15 mouse cellular contexts compared by ENCODE assay signal in genomic region chr1:14490026-14490425, GRCm38 (mm10).
"Had no signal": no experiment of that assay in that cellular context is flagged by ENCODE, and none has a peak within 500 bp of the region (broad histone marks: within the 10 kb centered on the region; RNA-seq: fewer than 3 reads in every experiment).

No protein-coding gene starts in this region.

- H3K4me2 ChIP-seq: lung, embryonic 15.5 days; midbrain, embryonic 11.5 days; midbrain, embryonic 13.5 days; midbrain, embryonic 15.5 days; neural tube, embryonic 12.5 days had no signal

- H3K4me3 ChIP-seq: lung, embryonic 15.5 days; megakaryocyte, embryonic 14.5 days; midbrain, embryonic 13.5 days; midbrain, embryonic 15.5 days; neural tube, embryonic 12.5 days had no signal

- ATAC-seq: lung, postnatal 0 days; midbrain, embryonic 13.5 days; midbrain, embryonic 15.5 days had no signal

- H3K9me3 ChIP-seq: lung, embryonic 15.5 days; megakaryocyte, embryonic 14.5 days; midbrain, embryonic 13.5 days; midbrain, embryonic 15.5 days; neural tube, embryonic 12.5 days had no signal

- H3K4me1 ChIP-seq: lung, embryonic 15.5 days; midbrain, embryonic 13.5 days; midbrain, embryonic 15.5 days had no signal

- H3K27ac ChIP-seq: lung, embryonic 15.5 days; macrophage; midbrain, embryonic 13.5 days; midbrain, embryonic 15.5 days; neural tube, embryonic 12.5 days had no signal

- H3K27me3 ChIP-seq: lung, embryonic 15.5 days; megakaryocyte, embryonic 14.5 days; midbrain, embryonic 13.5 days; midbrain, embryonic 15.5 days; neural tube, embryonic 12.5 days had no signal

- H3K36me3 ChIP-seq: lung, embryonic 15.5 days; midbrain, embryonic 13.5 days; midbrain, embryonic 15.5 days; neural tube, embryonic 12.5 days had no signal

- DNase-seq: lung, adult 2 months; lung, postnatal 14 days; lung, postnatal 36 days; right cerebral cortex, postnatal 14 days; thymus, adult 18-20 months; thymus, postnatal 14 days; thymus, postnatal 36 days had no signal

- H3K9ac ChIP-seq: lung, embryonic 15.5 days; midbrain, embryonic 13.5 days; midbrain, embryonic 15.5 days; neural tube, embryonic 12.5 days had no signal
